Mouse (Mus musculus): Measurements from ENCODE around the gene Igfbp7.

GRCm38 (mm10) chr5:77383799-77384554, 23.9 kb downstream of the Igfbp7 start:
- no peak for TF ChIP-seq HCFC1 (IDR thresholded peaks at IDR 0.05; ENCODE audit: low read depth, low read length)
- no peak for TF ChIP-seq RAD21 (IDR thresholded peaks at IDR 0.05; ENCODE audit: low read depth, low read length)
- no peak for TF ChIP-seq RCOR1 (IDR thresholded peaks at IDR 0.05; ENCODE audit: low read depth, low read length)
- TF ChIP-seq ELF1 (IDR thresholded peaks at IDR 0.05; ENCODE audit: low read depth, low read length) = no peak
- TF ChIP-seq SIN3A (IDR thresholded peaks at IDR 0.05; ENCODE audit: low read length) = no peak
- TF ChIP-seq POLR2AphosphoS2 (IDR thresholded peaks at IDR 0.05; ENCODE audit: low read length) = no peak
- TF ChIP-seq CTCF (IDR thresholded peaks at IDR 0.05 in 2 of 3, conservative IDR thresholded peaks at IDR 0.05 in 1 of 3; ENCODE audit: control insufficient read depth in 1 of 3, insufficient read depth in 1 of 3, low read depth in 2 of 3, low read length in 3 of 3, poor library complexity in 1 of 3, severe bottlenecking in 1 of 3) = no peak
- no peak for TF ChIP-seq E2F4 (IDR thresholded peaks at IDR 0.05; ENCODE audit: borderline replicate concordance, low read depth, low read length)
- TF ChIP-seq ZNF384 (IDR thresholded peaks at IDR 0.05; ENCODE audit: low read depth, low read length) = no peak
- no peak for TF ChIP-seq SMC3 (IDR thresholded peaks at IDR 0.05; ENCODE audit: low read depth, low read length)
- TF ChIP-seq GABPA (IDR thresholded peaks at IDR 0.05; ENCODE audit: low read depth, low read length) = no peak
- TF ChIP-seq MAFK (IDR thresholded peaks at IDR 0.05; ENCODE audit: borderline replicate concordance, low read depth, low read length) = no peak

Data from MEL (cell line).